ENCODE assay signal across 7 mouse cellular contexts in the genomic region with DNA sequence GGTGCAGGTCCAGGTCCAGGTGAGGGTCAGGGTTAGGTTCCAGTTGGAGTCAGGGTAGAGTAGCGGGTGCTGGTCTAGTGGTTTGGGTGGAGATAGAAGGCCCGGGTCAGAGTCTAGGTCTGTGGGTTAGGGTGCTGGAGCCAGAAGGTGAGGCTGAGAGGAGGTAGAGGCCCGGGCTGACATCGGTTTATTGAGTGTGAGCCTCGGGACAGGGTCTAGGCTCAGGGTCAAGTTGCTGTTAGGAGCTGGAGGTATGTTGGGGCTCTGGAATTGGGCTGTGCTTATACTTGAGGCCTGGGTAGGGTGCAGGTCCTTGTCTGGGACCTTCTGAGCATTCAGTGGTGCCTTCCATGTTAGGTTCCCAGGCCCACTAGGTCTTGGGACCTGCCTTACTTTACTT. TPM values are rescaled to one million over a fixed set of nuclear protein-coding genes. Genes with fewer than 3 reads are reported as not detected.
DNase-seq lines count a peak whose midpoint lies in the region; ATAC-seq lines count a peak whose summit lies in the region.

No protein-coding gene starts in this region.

- no peaks in the 10 kb centered on the region for H3K36me3 ChIP-seq in neural tube, embryonic 11.5 days (ENCODE audit: control insufficient read depth, insufficient read depth, low read length)
- H3K36me3 ChIP-seq in forebrain, embryonic 12.5 days (replicated peaks), result peaks cover 11% of the 10 kb centered on the region
- peaks cover 16% of the 10 kb centered on the region for H3K36me3 ChIP-seq in limb, embryonic 12.5 days
- no peaks in the 10 kb centered on the region for H3K36me3 ChIP-seq in stomach, embryonic 15.5 days

- H3K27ac ChIP-seq in neural tube, embryonic 11.5 days (ENCODE audit: low read depth, low read length), result no peak overlapping the region
- no peak overlapping the region for H3K27ac ChIP-seq in forebrain, embryonic 12.5 days
- H3K27ac ChIP-seq in limb, embryonic 12.5 days, result no peak overlapping the region
- no peak overlapping the region for H3K27ac ChIP-seq in stomach, embryonic 15.5 days

- no peaks in the 10 kb centered on the region for H3K27me3 ChIP-seq in neural tube, embryonic 11.5 days (ENCODE audit: control insufficient read depth, insufficient read depth, low read length)
- peaks cover 6% of the 10 kb centered on the region for H3K27me3 ChIP-seq in forebrain, embryonic 12.5 days
- peaks cover 4% of the 10 kb centered on the region; the same call in 1 of the 2 replicates for H3K27me3 ChIP-seq in limb, embryonic 12.5 days
- H3K27me3 ChIP-seq in stomach, embryonic 15.5 days (replicated peaks), result no peaks in the 10 kb centered on the region

- DNase-seq in neural tube, embryonic 11.5 days (ENCODE audit: low spot score), result no peak
- DNase-seq in neural tube, embryonic 10.5 days (ENCODE audit: extremely low spot score, low spot score), result no peak
- DNase-seq in layer of hippocampus, adult 9-11 months, result no peak
- DNase-seq in frontal cortex, postnatal 10 days (ENCODE audit: low spot score in 2 of 2), result no peak

- H3K9ac ChIP-seq in neural tube, embryonic 11.5 days (ENCODE audit: low read length), result peak overlapping the region; percentile 84
- H3K9ac ChIP-seq in forebrain, embryonic 12.5 days, result peak overlapping the region; percentile 90
- peak overlapping the region; percentile 77 for H3K9ac ChIP-seq in limb, embryonic 12.5 days (replicated peaks)
- H3K9ac ChIP-seq in stomach, embryonic 15.5 days, result peak overlapping the region; percentile 50; the same call in 1 of the 2 replicates

- H3K4me1 ChIP-seq in neural tube, embryonic 11.5 days (ENCODE audit: control insufficient read depth, insufficient read depth, low read length), result peaks cover 6% of the 10 kb centered on the region
- H3K4me1 ChIP-seq in forebrain, embryonic 12.5 days, result peaks cover 23% of the 10 kb centered on the region
- peaks cover 17% of the 10 kb centered on the region for H3K4me1 ChIP-seq in limb, embryonic 12.5 days (replicated peaks)
- peaks cover 16% of the 10 kb centered on the region for H3K4me1 ChIP-seq in stomach, embryonic 15.5 days

- H3K4me2 ChIP-seq in neural tube, embryonic 11.5 days (ENCODE audit: low read depth), result peak overlapping the region; percentile 69
- peak overlapping the region; percentile 87 for H3K4me2 ChIP-seq in forebrain, embryonic 12.5 days
- peak overlapping the region; percentile 90 for H3K4me2 ChIP-seq in limb, embryonic 12.5 days
- H3K4me2 ChIP-seq in stomach, embryonic 15.5 days, result peak overlapping the region; percentile 77

- 55% methylated on average over 5 of the region's 5 CpGs for WGBS in neural tube, embryonic 11.5 days
- 54% methylated on average over 5 of the region's 5 CpGs for WGBS in forebrain, embryonic 12.5 days
- WGBS in limb, embryonic 12.5 days, result 45% methylated on average over 5 of the region's 5 CpGs
- 41% methylated on average over 5 of the region's 5 CpGs for WGBS in stomach, embryonic 15.5 days

- ATAC-seq in neural tube, embryonic 11.5 days (ENCODE audit: insufficient read depth, low FRiP score, low TSS enrichment), result 0 out of 2 replicates have a peak, but pooled peaks have one; percentile 1
- no peak for ATAC-seq in forebrain, embryonic 12.5 days (ENCODE audit: low FRiP score)
- ATAC-seq in limb, embryonic 12.5 days (ENCODE audit: insufficient number of reproducible peaks, insufficient read depth, low FRiP score, low TSS enrichment, low read depth), result no peak
- ATAC-seq in stomach, embryonic 15.5 days (ENCODE audit: insufficient read depth, low FRiP score, low read depth), result no peak

- no peaks in the 10 kb centered on the region for H3K9me3 ChIP-seq in neural tube, embryonic 11.5 days (ENCODE audit: control insufficient read depth, low read length)
- H3K9me3 ChIP-seq in forebrain, embryonic 12.5 days, result no peaks in the 10 kb centered on the region
- no peaks in the 10 kb centered on the region for H3K9me3 ChIP-seq in limb, embryonic 12.5 days
- H3K9me3 ChIP-seq in stomach, embryonic 15.5 days, result no peaks in the 10 kb centered on the region

- H3K4me3 ChIP-seq in neural tube, embryonic 11.5 days (ENCODE audit: low read depth, low read length), result peak overlapping the region; percentile 96
- peak overlapping the region; percentile 96 for H3K4me3 ChIP-seq in forebrain, embryonic 12.5 days (replicated peaks)
- peak overlapping the region; percentile 95 for H3K4me3 ChIP-seq in limb, embryonic 12.5 days (replicated peaks)
- H3K4me3 ChIP-seq in stomach, embryonic 15.5 days (replicated peaks), result peak overlapping the region; percentile 81

RNA-seq across cellular contexts. Expression of a gene that starts 0.9 kb away (rescaled TPM):
- 7.9 and 8.1 TPM in 2 replicates for polyA plus RNA-seq in neural tube, embryonic 11.5 days (2014; fragmentation: Nextera tagmentation; extraction: Ambion mirVana)
- polyA plus RNA-seq in forebrain, embryonic 12.5 days (2016; fragmentation: Nextera tagmentation; extraction: Ambion mirVana), result 12.1 and 13.9 TPM in 2 replicates
- polyA plus RNA-seq in limb, embryonic 12.5 days (2016; fragmentation: Nextera tagmentation; extraction: Ambion mirVana), result 11.8 and 12.2 TPM in 2 replicates
- 7.8 and 8.4 TPM in 2 replicates for polyA plus RNA-seq in stomach, embryonic 15.5 days (2015; fragmentation: Nextera tagmentation; extraction: Ambion mirVana)

RNA-seq across cellular contexts. Expression of a gene that starts 36.2 kb away (rescaled TPM):
- 3.2 and 4.1 TPM in 2 replicates for polyA plus RNA-seq in neural tube, embryonic 11.5 days (2014; fragmentation: Nextera tagmentation; extraction: Ambion mirVana)
- polyA plus RNA-seq in forebrain, embryonic 12.5 days (2016; fragmentation: Nextera tagmentation; extraction: Ambion mirVana), result 3.7 and 3.9 TPM in 2 replicates
- 1.9 and 2.1 TPM in 2 replicates for polyA plus RNA-seq in limb, embryonic 12.5 days (2016; fragmentation: Nextera tagmentation; extraction: Ambion mirVana)
- 5.4 and 6.5 TPM in 2 replicates for polyA plus RNA-seq in stomach, embryonic 15.5 days (2015; fragmentation: Nextera tagmentation; extraction: Ambion mirVana)

RNA-seq across cellular contexts. Expression of a gene that starts 45.0 kb away (rescaled TPM):
- 11.9 and 16.7 TPM in 2 replicates for polyA plus RNA-seq in neural tube, embryonic 11.5 days (2014; fragmentation: Nextera tagmentation; extraction: Ambion mirVana)
- polyA plus RNA-seq in forebrain, embryonic 12.5 days (2016; fragmentation: Nextera tagmentation; extraction: Ambion mirVana), result 17.0 and 17.1 TPM in 2 replicates
- polyA plus RNA-seq in limb, embryonic 12.5 days (2016; fragmentation: Nextera tagmentation; extraction: Ambion mirVana), result 6.6 and 9.3 TPM in 2 replicates
- 4.3 and 6.3 TPM in 2 replicates for polyA plus RNA-seq in stomach, embryonic 15.5 days (2015; fragmentation: Nextera tagmentation; extraction: Ambion mirVana)
